In the genomic region with DNA sequence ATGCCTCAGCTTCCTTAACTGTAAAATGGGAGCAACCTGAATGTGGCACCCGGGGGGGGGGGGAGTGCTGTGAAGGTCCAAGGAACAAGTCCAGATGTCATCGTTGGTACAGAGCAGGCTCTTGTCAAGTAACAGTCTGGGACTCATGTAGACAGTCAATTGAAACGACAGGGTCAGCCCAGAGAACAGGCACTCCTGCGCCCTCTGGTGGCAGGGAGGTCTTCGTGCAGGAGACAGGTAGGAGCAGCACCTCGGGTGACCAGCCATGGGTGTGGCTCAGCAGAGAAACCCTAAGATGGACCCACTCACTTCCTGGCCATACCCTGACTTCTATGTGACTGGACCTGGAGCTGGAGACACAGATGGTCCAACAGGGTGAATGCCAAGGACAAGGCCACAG, we compare ENCODE assay signal across 11 mouse cellular contexts. TPM values are rescaled to one million over a fixed set of nuclear protein-coding genes. Genes with fewer than 3 reads are reported as not detected.
DNase-seq lines count a peak whose midpoint lies in the region; ATAC-seq and TF ChIP-seq lines count a peak whose summit lies in the region.
"Had no signal": no experiment of that assay in that cellular context is flagged by ENCODE, and none has a peak within 500 bp of the region (broad histone marks: within the 10 kb centered on the region; RNA-seq: fewer than 3 reads in every experiment).

No protein-coding gene starts in this region.

- no peaks in the 10 kb centered on the region for H3K9me3 ChIP-seq in forebrain, postnatal 0 days (ENCODE audit: low read length)
- H3K9me3 ChIP-seq: liver, embryonic 15.5 days had no signal

- H3K27me3 ChIP-seq in forebrain, postnatal 0 days (ENCODE audit: insufficient read depth, low read length): no peaks in the 10 kb centered on the region
- H3K27me3 ChIP-seq: liver, embryonic 15.5 days had no signal

- no peak overlapping the region for H3K4me2 ChIP-seq in forebrain, postnatal 0 days (ENCODE audit: low read depth)
- H3K4me2 ChIP-seq: liver, embryonic 15.5 days had no signal

- no peak overlapping the region for H3K9ac ChIP-seq in forebrain, postnatal 0 days
- H3K9ac ChIP-seq: liver, embryonic 15.5 days had no signal

- H3K36me3 ChIP-seq in forebrain, postnatal 0 days (ENCODE audit: insufficient read depth): no peaks in the 10 kb centered on the region
- H3K36me3 ChIP-seq: liver, embryonic 15.5 days had no signal

- DNase-seq in layer of hippocampus, adult 2 months (ENCODE audit: low spot score in 2 of 2): no peak
- no peak for DNase-seq in layer of hippocampus, postnatal 14 days (ENCODE audit: low spot score in 2 of 2)
- peak; percentile 18 for DNase-seq in WW6 (ENCODE audit: low read depth, low spot score)
- DNase-seq in lung, postnatal 36 days: peak; percentile 22
- DNase-seq in thymus, postnatal 25 days: peak; percentile 33
- no peak for DNase-seq in adrenal gland, adult 18-20 months (ENCODE audit: low spot score in 2 of 2)
- DNase-seq in forebrain, postnatal 0 days: no peak
- DNase-seq in retina, embryonic 14.5 days (ENCODE audit: low spot score): no peak
- DNase-seq: heart, adult 11 months had no signal

- no peak overlapping the region for H3K4me3 ChIP-seq in layer of hippocampus, adult 2 months
- H3K4me3 ChIP-seq in forebrain, postnatal 0 days (ENCODE audit: low read depth, low read length): no peak overlapping the region
- H3K4me3 ChIP-seq: liver, embryonic 15.5 days had no signal

- H3K27ac ChIP-seq in layer of hippocampus, adult 2 months: no peak overlapping the region
- no peak overlapping the region for H3K27ac ChIP-seq in forebrain, postnatal 0 days (ENCODE audit: low read depth, low read length)
- H3K27ac ChIP-seq: liver, embryonic 15.5 days had no signal

- no peaks in the 10 kb centered on the region for H3K4me1 ChIP-seq in forebrain, postnatal 0 days (ENCODE audit: insufficient read depth)
- H3K4me1 ChIP-seq: liver, embryonic 15.5 days had no signal

- ATAC-seq in forebrain, postnatal 0 days: no peak
- ATAC-seq: activated CD4-positive, CD25-positive, alpha-beta regulatory T cell, adult 4 months had no signal

- 86% methylated on average over 6 of the region's 6 CpGs for WGBS in forebrain, postnatal 0 days

- peak; percentile 38 for TF ChIP-seq CTCF in layer of hippocampus, adult 2 months (conservative IDR thresholded peaks at IDR 0.05)
- TF ChIP-seq CTCF in forebrain, postnatal 0 days (IDR thresholded peaks at IDR 0.05; ENCODE audit: low read depth): no peak

RNA-seq across cellular contexts. Expression of a gene that starts 42.8 kb away (rescaled TPM):
- total RNA-seq in layer of hippocampus, adult 2 months (2021): 10 to 100 TPM; 51.3 to 65.0 TPM
- 10 to 100 TPM; 62.1 to 63.4 TPM for total RNA-seq in layer of hippocampus, postnatal 14 days (2021)
- total RNA-seq in adrenal gland, adult 18-20 months (2021): 10 to 100 TPM; 42.7 to 46.4 TPM
- total RNA-seq in forebrain, postnatal 0 days (2014; rRNA removed): 33.3 and 51.2 TPM in 2 replicates
- 33.1 and 54.4 TPM in 2 replicates for polyA plus RNA-seq in forebrain, postnatal 0 days (2015; fragmentation: Nextera tagmentation; extraction: Ambion mirVana)

Comparison
In these comparisons a context has a peak if more than half of its experiments do, and no peak if none do; other contexts are left out.
1. DNase-seq: peak in WW6 (single experiment), lung, postnatal 36 days (single experiment) and thymus, postnatal 25 days (single experiment); none in layer of hippocampus, adult 2 months (0 of 2), layer of hippocampus, postnatal 14 days (0 of 2), adrenal gland, adult 18-20 months (0 of 2), forebrain, postnatal 0 days (single experiment) and retina, embryonic 14.5 days (single experiment).